Mouse (Mus musculus) layer of hippocampus, postnatal 10 days (tissue): Measurements from ENCODE around the gene Cdipt. TPM values are rescaled to one million over a fixed set of nuclear protein-coding genes. Genes with fewer than 3 reads are reported as not detected.

Experiments
- DNase-seq, 2 experiments: peaks; one replicate each; pipeline ENCODE4 v3.0.0; 2021; ENCODE audit warnings: low spot score in 2 of 2
- total RNA-seq, 2 experiments: library from RNA; stranded (reverse); gene quantifications; 2 replicates each; pipeline ENCODE4 v1.2.3; 2021

The Cdipt gene
- total RNA-seq, 2 experiments from 2014 or later = 129 to 149 TPM

GRCm38 (mm10) chr7:127023896-127024690 is 48.4 kb downstream of the Cdipt start:
- DNase-seq = no peak

GRCm38 (mm10) chr7:127024755-127025555 is 49.2 kb downstream of the Cdipt start:
- peak; percentile 77 to 83 for DNase-seq

GRCm38 (mm10) chr7:127025556-127026160 is 49.9 kb downstream of the Cdipt start:
- no peak for DNase-seq

GRCm38 (mm10) chr7:127026161-127026600 is 50.5 kb downstream of the Cdipt start:
- peak; percentile 63 to 77 for DNase-seq

DNA sequence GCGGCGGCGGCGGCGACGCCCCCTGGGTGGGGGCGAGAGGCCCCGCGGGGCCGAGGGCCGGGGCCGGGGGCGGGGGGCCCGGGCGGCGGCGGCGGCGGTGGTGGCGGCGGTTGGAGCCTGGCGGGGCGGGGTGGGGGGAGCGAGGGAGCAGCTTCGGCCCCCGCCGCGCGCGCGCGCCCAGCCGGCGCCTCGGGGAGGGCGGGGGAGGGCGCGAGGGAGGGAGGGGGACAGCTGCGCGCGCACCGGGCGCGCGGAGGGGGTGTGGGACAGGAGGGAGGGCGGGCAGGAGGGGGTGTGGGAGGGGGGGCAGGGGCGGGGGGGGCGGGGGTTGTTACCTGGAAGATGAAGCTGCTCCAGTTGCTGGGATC is 50.9 kb downstream of the Cdipt start:
- DNase-seq = peak in 1 of 2 experiments; percentile 81

- peak; percentile 99 for DNase-seq
These were observed 51.4 kb downstream of the Cdipt start, which contains the start of gene Maz for GRCm38 (mm10) chr7:127026984-127027726. Gene Maz (minus strand): TSS chr7:127027037.

GRCm38 (mm10) chr7:127027885-127028284 is 52.2 kb downstream of the Cdipt start:
- no peak for DNase-seq

Other genes with a start within 250 kb of the Cdipt start
- 100 to 1,000 TPM; 146 to 150 TPM for gene Mapk3, start 216.3 kb upstream of the Cdipt start, total RNA-seq
- 1 to 10 TPM; 2.7 to 3.0 TPM for gene Gdpd3, start 209.6 kb upstream of the Cdipt start, total RNA-seq
- 100 to 1,000 TPM; 150 to 152 TPM for gene Ypel3, start 199.0 kb upstream of the Cdipt start, total RNA-seq
- under 1 TPM; 0.62 to 0.69 TPM for gene Tbx6, start 194.4 kb upstream of the Cdipt start, total RNA-seq
- gene Ppp4c, start 183.4 kb upstream of the Cdipt start, total RNA-seq = 10 to 100 TPM; 56.2 to 64.6 TPM
- 100 to 1,000 TPM; 133 to 147 TPM for gene Fam57b, start 178.2 kb upstream of the Cdipt start, total RNA-seq
- not detected for gene 4930451I11Rik, start 144.3 kb upstream of the Cdipt start, total RNA-seq
- gene Doc2a, start 128.5 kb upstream of the Cdipt start, total RNA-seq = 10 to 100 TPM; 54.0 to 54.1 TPM
- gene Hirip3, start 113.9 kb upstream of the Cdipt start, total RNA-seq = 10 to 100 TPM; 38.8 to 40.9 TPM
- 10 to 100 TPM; 56.1 to 58.8 TPM for gene Ino80e, start 113.5 kb upstream of the Cdipt start, total RNA-seq
- 100 to 1,000 TPM; 147 to 167 TPM for gene Taok2, start 91.2 kb upstream of the Cdipt start, total RNA-seq
- gene Tmem219, start 53.0 kb upstream of the Cdipt start, total RNA-seq = 10 to 100 TPM; 23.6 to 28.3 TPM
- gene Kctd13, start 47.0 kb upstream of the Cdipt start, total RNA-seq = 100 to 1,000 TPM; 151 to 152 TPM
- 10 to 100 TPM; 35.6 to 46.1 TPM for gene Asphd1, start 26.3 kb upstream of the Cdipt start, total RNA-seq
- gene Sez6l2, start 25.4 kb upstream of the Cdipt start, total RNA-seq = 100 to 1,000 TPM; 273 to 305 TPM
- gene Cdiptos, start 184 bp downstream of the Cdipt start, total RNA-seq = under 1 TPM in 1 of 2 experiments, not detected in 1; 0.31 TPM
- 1 to 10 TPM; 5.6 to 6.2 TPM for gene Mvp, start 38.7 kb downstream of the Cdipt start, total RNA-seq
- under 1 TPM in 1 of 2 experiments, not detected in 1; 0.62 TPM for gene Pagr1b, start 40.6 kb downstream of the Cdipt start, total RNA-seq
- gene Pagr1a, start 41.4 kb downstream of the Cdipt start, total RNA-seq = 10 to 100 TPM; 24.9 to 34.2 TPM
- gene Gm42742, start 45.2 kb downstream of the Cdipt start, total RNA-seq = 10 to 100 TPM; 33.4 to 34.8 TPM
- 100 to 1,000 TPM; 146 to 184 TPM for gene Prrt2, start 45.3 kb downstream of the Cdipt start, total RNA-seq
- gene Maz, start 51.1 kb downstream of the Cdipt start, total RNA-seq = 100 to 1,000 TPM; 283 to 292 TPM
- gene Kif22, start 66.6 kb downstream of the Cdipt start, total RNA-seq = 10 to 100 TPM; 12.6 to 16.5 TPM
- gene Zg16, start 111.4 kb downstream of the Cdipt start, total RNA-seq = not detected
- gene AI467606, start 115.4 kb downstream of the Cdipt start, total RNA-seq = 1 to 10 TPM; 1.3 to 1.4 TPM
- gene Qprt, start 146.3 kb downstream of the Cdipt start, total RNA-seq = under 1 TPM; 0.20 to 0.57 TPM
- gene Spn, start 161.9 kb downstream of the Cdipt start, total RNA-seq = under 1 TPM; 0.33 to 0.55 TPM
- 10 to 100 TPM; 70.5 to 75.5 TPM for gene Cd2bp2, start 220.1 kb downstream of the Cdipt start, total RNA-seq
- gene Tbc1d10b, start 232.6 kb downstream of the Cdipt start, total RNA-seq = 10 to 100 TPM; 84.6 to 95.4 TPM
- gene Mylpf, start 233.0 kb downstream of the Cdipt start, total RNA-seq = 1 to 10 TPM; 1.3 to 3.3 TPM